Mouse (Mus musculus): Measurements from ENCODE around the gene Gatad2b. TPM values are rescaled to one million over a fixed set of nuclear protein-coding genes. Genes with fewer than 3 reads are reported as not detected.

The Gatad2b gene
- polyA plus RNA-seq, 1 experiment = 26.0 TPM

DNA sequence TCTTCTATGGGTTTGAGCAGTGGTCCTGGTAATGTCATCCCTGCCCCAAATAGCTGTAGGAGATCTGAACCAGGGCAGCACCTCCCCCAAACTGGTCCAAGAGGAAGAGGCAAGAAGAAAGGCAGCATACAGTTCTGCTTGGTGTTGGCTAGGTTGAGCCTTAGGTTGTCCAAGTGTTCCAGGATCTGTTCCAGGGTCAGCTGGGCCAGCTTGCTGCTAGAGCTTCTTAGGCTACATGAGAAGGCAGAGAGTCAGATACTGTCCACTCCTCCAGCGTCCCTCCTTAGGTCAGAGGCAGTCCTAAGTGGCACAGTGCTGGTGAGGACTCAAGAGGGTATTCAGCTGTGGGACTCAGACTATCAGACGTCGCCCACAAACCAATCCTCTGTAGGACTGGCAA lies 99.7 kb downstream of the Gatad2b start:
- no peak for TF ChIP-seq CTCF (IDR thresholded peaks at IDR 0.05; ENCODE audit: insufficient read depth, low read length)
- TF ChIP-seq POLR2A (IDR thresholded peaks at IDR 0.05; ENCODE audit: borderline replicate concordance, extremely low read depth, low read depth, low read length) = no peak
- 85% methylated on average over 3 of the region's 3 CpGs for WGBS
- no peak for DNase-seq
- H3K4me3 ChIP-seq (replicated peaks; ENCODE audit: extremely low read depth, low read depth, low read length) = no peak overlapping the region
- peaks cover 15% of the 10 kb centered on the region for H3K4me1 ChIP-seq (ENCODE audit: control insufficient read depth, insufficient read depth, low read length)

DNA sequence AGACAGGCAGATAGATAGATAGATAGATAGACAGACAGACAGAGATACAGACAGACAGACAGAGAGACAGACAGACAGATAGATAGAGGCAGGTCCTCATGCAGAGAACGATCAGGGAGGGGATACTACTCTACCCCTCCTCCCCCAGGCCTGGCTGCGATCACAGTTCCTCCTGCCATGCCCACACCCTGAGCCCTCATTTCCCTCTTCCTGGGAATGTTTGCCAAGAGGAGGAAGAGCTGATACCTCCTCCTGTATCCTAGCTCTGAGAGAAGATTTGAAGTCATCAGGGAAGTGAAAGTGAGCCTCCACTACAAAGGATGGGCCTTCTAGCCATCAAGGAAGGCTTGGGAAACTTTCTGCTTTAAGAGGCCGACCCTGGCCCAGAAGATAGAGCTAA lies 102.7 kb downstream of the Gatad2b start:
- no peak for DNase-seq
- no peak overlapping the region for H3K4me3 ChIP-seq (replicated peaks; ENCODE audit: extremely low read depth, low read depth, low read length)
- 42% methylated on average over 3 of the region's 3 CpGs for WGBS
- peaks cover 5% of the 10 kb centered on the region for H3K4me1 ChIP-seq (ENCODE audit: control insufficient read depth, insufficient read depth, low read length)
- no peak for TF ChIP-seq POLR2A (IDR thresholded peaks at IDR 0.05; ENCODE audit: borderline replicate concordance, extremely low read depth, low read depth, low read length)
- no peak for TF ChIP-seq CTCF (IDR thresholded peaks at IDR 0.05; ENCODE audit: insufficient read depth, low read length)

DNA sequence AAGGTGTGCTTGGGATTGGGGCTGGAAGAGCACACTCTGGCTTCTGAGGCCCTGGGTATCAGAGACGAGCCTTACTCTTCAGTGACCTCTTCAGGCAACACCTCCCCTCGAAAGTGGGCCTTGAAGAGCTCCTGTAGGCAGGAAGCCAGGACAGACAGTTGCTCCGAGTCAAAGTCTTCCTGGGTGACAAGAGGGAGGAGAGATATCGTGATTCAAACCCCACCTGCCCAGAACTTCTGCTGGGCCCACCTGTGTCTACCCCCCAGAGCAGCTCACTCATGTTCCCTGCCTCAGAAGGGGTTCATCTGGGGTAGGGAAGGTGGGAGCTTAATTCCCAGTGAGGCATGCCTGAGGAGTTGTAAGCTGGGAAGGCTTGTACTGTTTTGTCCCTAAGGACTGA lies 108.0 kb downstream of the Gatad2b start:
- H3K4me1 ChIP-seq (ENCODE audit: control insufficient read depth, insufficient read depth, low read length) = no peaks in the 10 kb centered on the region
- no peak for DNase-seq
- TF ChIP-seq POLR2A (IDR thresholded peaks at IDR 0.05; ENCODE audit: borderline replicate concordance, extremely low read depth, low read depth, low read length) (no peak), CTCF (IDR thresholded peaks at IDR 0.05; ENCODE audit: insufficient read depth, low read length) (no peak)
- 63% methylated on average over 4 of the region's 4 CpGs for WGBS
- no peak overlapping the region for H3K4me3 ChIP-seq (replicated peaks; ENCODE audit: extremely low read depth, low read depth, low read length)

- TF ChIP-seq CTCF (IDR thresholded peaks at IDR 0.05; ENCODE audit: insufficient read depth, low read length) = no peak
- TF ChIP-seq POLR2A (IDR thresholded peaks at IDR 0.05; ENCODE audit: borderline replicate concordance, extremely low read depth, low read depth, low read length) = no peak
- no peak for DNase-seq
- no peaks in the 10 kb centered on the region for H3K4me1 ChIP-seq (ENCODE audit: control insufficient read depth, insufficient read depth, low read length)
- 83% methylated on average over 3 of the region's 3 CpGs for WGBS
- H3K4me3 ChIP-seq (replicated peaks; ENCODE audit: extremely low read depth, low read depth, low read length) = no peak overlapping the region
Observed at GRCm38 (mm10) chr3:90404121-90404520, 111.1 kb downstream of the Gatad2b start.

DNA sequence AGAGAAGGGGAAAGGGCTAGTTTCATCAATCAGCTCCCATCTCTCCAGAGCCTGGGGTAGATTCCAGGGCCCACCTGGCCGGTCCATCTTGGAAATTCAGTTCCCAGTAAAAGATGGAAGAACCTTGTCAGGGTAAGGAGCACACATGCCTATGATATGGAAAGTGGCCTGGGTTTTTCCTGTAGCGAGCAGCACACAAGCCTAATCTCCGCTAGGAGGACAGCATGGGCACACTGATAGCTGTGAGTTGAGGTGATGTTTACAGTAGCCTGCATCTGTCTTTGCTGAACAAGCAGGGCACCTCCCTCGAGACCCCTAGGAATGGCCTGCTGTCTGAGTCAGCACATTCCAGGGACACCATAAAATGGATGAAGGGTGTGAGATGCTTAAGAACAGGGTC lies 111.6 kb downstream of the Gatad2b start:
- 82% methylated on average over 4 of the region's 4 CpGs for WGBS
- Histone ChIP-seq H3K4me1 (ENCODE audit: control insufficient read depth, insufficient read depth, low read length) (no peaks in the 10 kb centered on the region), H3K4me3 (replicated peaks; ENCODE audit: extremely low read depth, low read depth, low read length) (no peak overlapping the region)
- TF ChIP-seq CTCF (IDR thresholded peaks at IDR 0.05; ENCODE audit: insufficient read depth, low read length) (no peak), POLR2A (IDR thresholded peaks at IDR 0.05; ENCODE audit: borderline replicate concordance, extremely low read depth, low read depth, low read length) (no peak)
- no peak for DNase-seq

GRCm38 (mm10) chr3:90406414-90406813 lies 113.4 kb downstream of the Gatad2b start:
- 95% methylated on average over 5 of the region's 5 CpGs for WGBS

GRCm38 (mm10) chr3:90408721-90409120 lies 115.7 kb downstream of the Gatad2b start:
- Histone ChIP-seq H3K4me3 (replicated peaks; ENCODE audit: extremely low read depth, low read depth, low read length) (no peak overlapping the region), H3K4me1 (ENCODE audit: control insufficient read depth, insufficient read depth, low read length) (peaks cover 3% of the 10 kb centered on the region; the same call in 1 of the 2 replicates)
- 77% methylated on average over 3 of the region's 3 CpGs for WGBS
- TF ChIP-seq CTCF (IDR thresholded peaks at IDR 0.05; ENCODE audit: insufficient read depth, low read length) = no peak
- no peak for TF ChIP-seq POLR2A (IDR thresholded peaks at IDR 0.05; ENCODE audit: borderline replicate concordance, extremely low read depth, low read depth, low read length)
- no peak for DNase-seq

More at GRCm38 (mm10) chr3:90406414-90406813, 113.4 kb downstream of the Gatad2b start:
- Histone ChIP-seq H3K4me1 (ENCODE audit: control insufficient read depth, insufficient read depth, low read length) (no peaks in the 10 kb centered on the region), H3K4me3 (replicated peaks; ENCODE audit: extremely low read depth, low read depth, low read length) (no peak overlapping the region)
- DNase-seq = no peak
- TF ChIP-seq POLR2A (IDR thresholded peaks at IDR 0.05; ENCODE audit: borderline replicate concordance, extremely low read depth, low read depth, low read length) (no peak), CTCF (IDR thresholded peaks at IDR 0.05; ENCODE audit: insufficient read depth, low read length) (no peak)

DNA sequence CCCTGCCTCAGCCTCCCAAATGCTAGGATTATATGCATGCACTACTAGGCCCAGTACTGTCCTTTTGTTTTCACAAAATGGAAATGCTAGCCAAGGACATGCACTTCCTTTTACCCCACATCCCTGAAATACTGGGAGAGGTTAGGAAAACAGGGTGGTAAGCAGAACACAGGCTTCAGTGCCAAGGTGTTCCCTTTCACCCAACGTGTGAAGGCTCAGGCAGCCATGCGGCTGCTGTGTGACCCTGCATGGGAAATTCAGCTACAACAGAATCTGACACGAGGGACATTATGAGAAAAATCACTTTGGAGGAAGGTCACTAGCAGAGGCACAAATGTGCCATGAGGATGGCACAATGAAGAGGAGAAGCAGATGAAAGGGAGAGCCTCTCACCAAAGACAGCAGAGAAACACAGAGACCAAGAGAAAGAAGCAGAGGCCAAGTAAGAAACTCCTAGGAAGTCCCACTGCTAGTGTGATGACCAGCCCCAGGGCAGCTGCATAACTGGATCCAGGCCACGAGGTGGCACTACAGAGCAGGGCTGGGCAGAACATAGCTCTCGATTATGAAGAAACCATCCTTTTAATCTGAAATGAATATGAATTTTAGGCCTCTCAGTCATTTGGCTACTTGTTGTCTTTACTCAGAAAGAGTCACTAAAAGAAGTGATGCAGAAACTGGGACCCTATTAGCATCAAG lies 119.5 kb downstream of the Gatad2b start:
- 31% methylated on average over 5 of the region's 5 CpGs for WGBS
- Histone ChIP-seq H3K4me3 (replicated peaks; ENCODE audit: extremely low read depth, low read depth, low read length) (no peak overlapping the region), H3K4me1 (ENCODE audit: control insufficient read depth, insufficient read depth, low read length) (peaks cover 3% of the 10 kb centered on the region; the same call in 1 of the 2 replicates)
- DNase-seq = peak; percentile 75
- peak; percentile 97 for TF ChIP-seq CTCF (IDR thresholded peaks at IDR 0.05; ENCODE audit: insufficient read depth, low read length)
- no peak for TF ChIP-seq POLR2A (IDR thresholded peaks at IDR 0.05; ENCODE audit: borderline replicate concordance, extremely low read depth, low read depth, low read length)

- no peak for DNase-seq
- Histone ChIP-seq H3K4me3 (replicated peaks; ENCODE audit: extremely low read depth, low read depth, low read length) (no peak overlapping the region), H3K4me1 (ENCODE audit: control insufficient read depth, insufficient read depth, low read length) (peaks cover 3% of the 10 kb centered on the region; the same call in 1 of the 2 replicates)
- WGBS = 54% methylated on average over 3 of the region's 3 CpGs
- no peak for TF ChIP-seq POLR2A (IDR thresholded peaks at IDR 0.05; ENCODE audit: borderline replicate concordance, extremely low read depth, low read depth, low read length)
- TF ChIP-seq CTCF (IDR thresholded peaks at IDR 0.05; ENCODE audit: insufficient read depth, low read length) = no peak
Observed at GRCm38 (mm10) chr3:90413011-90413396, 120.0 kb downstream of the Gatad2b start.

Other genes with a start within 250 kb of the Gatad2b start
- 34.7 and 47.4 TPM in 2 replicates for gene 4933434E20Rik, start 241.5 kb upstream of the Gatad2b start, polyA plus RNA-seq (2012; rRNA removed)
- 91.9 and 95.2 TPM in 2 replicates for gene Ubap2l, start 240.6 kb upstream of the Gatad2b start, polyA plus RNA-seq (2012; rRNA removed)
- 133 and 219 TPM in 2 replicates for gene Tpm3, start 220.5 kb upstream of the Gatad2b start, polyA plus RNA-seq (2012; rRNA removed)
- 0.40 and 0.58 TPM in 2 replicates for gene Nup210l, start 189.0 kb upstream of the Gatad2b start, polyA plus RNA-seq (2012; rRNA removed)
- gene Rps27, start 79.5 kb upstream of the Gatad2b start, polyA plus RNA-seq (2012; rRNA removed) = 725 and 918 TPM in 2 replicates
- gene Rab13, start 79.5 kb upstream of the Gatad2b start, polyA plus RNA-seq (2012; rRNA removed) = 5.4 and 5.8 TPM in 2 replicates
- 49.4 and 66.3 TPM in 2 replicates for gene Jtb, start 61.6 kb upstream of the Gatad2b start, polyA plus RNA-seq (2012; rRNA removed)
- gene Creb3l4, start 49.7 kb upstream of the Gatad2b start, polyA plus RNA-seq (2012; rRNA removed) = 2.0 TPM in 2 replicates
- 72.8 and 83.7 TPM in 2 replicates for gene Slc39a1, start 45.0 kb upstream of the Gatad2b start, polyA plus RNA-seq (2012; rRNA removed)
- 60.2 and 77.4 TPM in 2 replicates for gene Crtc2, start 39.0 kb upstream of the Gatad2b start, polyA plus RNA-seq (2012; rRNA removed)
- 37.5 and 39.6 TPM in 2 replicates for gene Dennd4b, start 28.0 kb upstream of the Gatad2b start, polyA plus RNA-seq (2012; rRNA removed)
- 26.3 and 27.5 TPM in 2 replicates for gene Slc27a3, start 96.8 kb downstream of the Gatad2b start, polyA plus RNA-seq (2012; rRNA removed)
- gene Ints3, start 140.4 kb downstream of the Gatad2b start, polyA plus RNA-seq (2012; rRNA removed) = 24.6 and 28.4 TPM in 2 replicates
- gene Npr1, start 172.7 kb downstream of the Gatad2b start, polyA plus RNA-seq (2012; rRNA removed) = 162 and 199 TPM in 2 replicates
- 13.2 and 22.3 TPM in 2 replicates for gene Ilf2, start 182.9 kb downstream of the Gatad2b start, polyA plus RNA-seq (2012; rRNA removed)
- gene Snapin, start 197.9 kb downstream of the Gatad2b start, polyA plus RNA-seq (2012; rRNA removed) = 29.0 and 47.3 TPM in 2 replicates
- gene Chtop, start 216.3 kb downstream of the Gatad2b start, polyA plus RNA-seq (2012; rRNA removed) = 38.6 and 48.4 TPM in 2 replicates
- 149 and 169 TPM in 2 replicates for gene S100a1, start 221.2 kb downstream of the Gatad2b start, polyA plus RNA-seq (2012; rRNA removed)
- gene S100a13, start 221.3 kb downstream of the Gatad2b start, polyA plus RNA-seq (2012; rRNA removed) = 81.0 and 103 TPM in 2 replicates
- gene S100a14, start 233.7 kb downstream of the Gatad2b start, polyA plus RNA-seq (2012; rRNA removed) = 1.7 and 32.5 TPM in 2 replicates
- 180 and 274 TPM in 2 replicates for gene S100a16, start 244.1 kb downstream of the Gatad2b start, polyA plus RNA-seq (2012; rRNA removed)